Mouse (Mus musculus): ENCODE measurements around the gene Tmem53.

Gene Tmem53

DNA sequence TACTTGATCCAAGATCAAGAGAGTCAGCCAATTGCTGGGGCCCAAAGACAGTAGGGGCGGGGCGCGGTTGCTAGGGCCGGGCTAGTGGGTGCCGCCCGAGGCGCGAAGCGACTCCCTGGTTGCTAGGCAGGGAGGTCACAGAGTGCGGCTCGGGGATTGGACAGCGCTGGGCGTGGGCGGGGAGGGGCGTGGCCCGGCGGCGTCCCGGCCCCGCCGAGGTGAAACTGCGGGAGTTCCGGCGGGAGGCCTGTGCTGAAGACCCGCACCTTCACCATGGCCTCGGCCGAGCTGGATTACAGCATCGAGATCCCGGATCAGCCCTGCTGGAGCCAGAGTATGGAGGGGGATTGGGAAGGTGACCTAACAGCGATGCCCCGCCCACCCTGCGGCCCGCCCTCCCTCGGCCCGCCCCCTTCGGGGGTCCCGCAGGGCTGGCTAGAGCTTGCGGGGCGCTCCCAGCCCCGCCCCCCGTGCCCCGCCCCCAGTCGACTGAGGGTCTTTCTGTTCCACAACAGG is at the start of gene Tmem53, which contains the start of gene Armh1:
Gene Tmem53, plus strand, starts transcription at position 151 of the 516 bp plus-strand sequence.
Gene Armh1, minus strand, starts transcription at position 325 of the 516 bp plus-strand sequence.
- peak; percentile 94 for DNase-seq

DNA sequence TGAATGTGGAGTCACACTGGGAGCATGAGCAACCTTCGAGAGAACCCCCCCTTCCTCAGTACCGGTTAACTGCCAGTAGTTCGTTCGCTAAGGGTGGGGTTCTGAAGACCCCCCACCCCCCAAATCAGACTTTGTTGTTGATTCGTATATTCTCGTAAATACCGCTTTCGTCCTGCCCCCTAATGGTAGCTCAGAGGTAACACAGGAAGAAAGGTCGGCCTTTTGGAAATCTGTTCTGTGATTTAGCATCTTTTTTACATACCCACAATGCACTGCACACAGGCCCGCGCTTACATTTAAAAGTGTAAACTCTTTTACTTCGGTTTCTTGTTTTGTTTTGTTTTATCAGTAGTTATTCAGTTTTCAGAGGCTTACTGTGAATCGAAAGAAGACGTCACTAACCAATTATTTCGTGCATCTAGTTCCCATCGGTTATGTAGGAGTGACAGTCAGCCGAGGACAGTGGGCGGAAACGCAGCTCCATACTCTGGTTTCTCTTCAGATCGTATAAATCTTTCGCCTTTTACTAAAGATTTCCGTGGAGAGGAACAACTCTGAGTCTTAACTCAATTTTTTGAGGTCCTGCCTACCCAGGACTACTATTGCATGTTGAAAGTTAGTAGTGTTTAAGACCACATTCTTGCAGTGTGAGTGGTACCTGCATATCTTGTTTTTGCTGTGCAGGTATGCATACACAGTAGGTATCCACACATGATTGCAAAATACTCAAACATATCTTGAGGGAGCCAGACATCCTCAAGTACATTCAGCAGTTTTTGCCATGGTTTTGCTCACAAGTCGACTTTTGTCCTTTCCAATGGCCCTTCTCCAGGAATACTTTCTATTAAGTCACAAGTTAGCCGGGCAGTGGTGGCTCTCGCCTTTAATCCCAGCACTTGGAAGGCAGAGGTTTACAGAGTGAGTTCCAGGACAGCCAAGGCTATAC is 49.4 kb upstream of the Tmem53 start:
- peak; percentile 81 for DNase-seq

DNA sequence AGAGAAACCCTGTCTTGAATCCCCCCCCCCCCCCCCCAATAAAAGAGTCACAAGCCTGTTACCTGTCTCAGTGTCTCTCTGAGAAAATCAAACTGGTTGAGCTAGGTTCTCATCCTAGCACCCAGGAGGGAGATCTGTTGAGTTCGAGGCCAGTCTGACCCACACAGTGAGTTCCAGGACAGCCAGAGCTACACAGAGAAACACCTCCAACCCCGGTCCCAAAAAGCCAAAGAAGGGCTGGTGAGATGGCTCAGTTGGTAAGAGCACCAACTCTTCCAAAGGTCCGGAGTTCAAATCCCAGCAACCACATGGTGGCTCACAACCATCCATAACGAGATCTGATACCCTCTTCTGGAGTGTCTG is 48.8 kb upstream of the Tmem53 start:
- DNase-seq, result no peak

DNA sequence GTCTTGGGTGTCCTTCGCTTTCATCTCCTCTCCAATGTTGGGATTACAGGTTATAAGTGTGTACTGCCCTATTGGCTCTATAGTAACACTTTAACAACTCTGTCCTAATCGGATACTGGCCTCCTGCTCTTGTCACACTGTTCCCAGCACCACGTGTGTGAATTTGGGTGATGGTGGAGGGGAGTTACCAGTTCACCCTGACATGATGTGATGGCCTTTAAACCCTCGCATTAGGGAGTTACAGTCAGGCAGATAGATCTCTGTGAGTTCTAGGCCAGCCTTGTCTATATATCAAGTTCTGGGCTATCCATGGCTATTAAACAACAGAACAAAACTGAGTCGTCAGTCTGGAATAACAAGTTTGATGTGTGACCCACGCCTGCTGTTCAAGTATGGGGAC is 42.2 kb upstream of the Tmem53 start:
- no peak for DNase-seq

DNA sequence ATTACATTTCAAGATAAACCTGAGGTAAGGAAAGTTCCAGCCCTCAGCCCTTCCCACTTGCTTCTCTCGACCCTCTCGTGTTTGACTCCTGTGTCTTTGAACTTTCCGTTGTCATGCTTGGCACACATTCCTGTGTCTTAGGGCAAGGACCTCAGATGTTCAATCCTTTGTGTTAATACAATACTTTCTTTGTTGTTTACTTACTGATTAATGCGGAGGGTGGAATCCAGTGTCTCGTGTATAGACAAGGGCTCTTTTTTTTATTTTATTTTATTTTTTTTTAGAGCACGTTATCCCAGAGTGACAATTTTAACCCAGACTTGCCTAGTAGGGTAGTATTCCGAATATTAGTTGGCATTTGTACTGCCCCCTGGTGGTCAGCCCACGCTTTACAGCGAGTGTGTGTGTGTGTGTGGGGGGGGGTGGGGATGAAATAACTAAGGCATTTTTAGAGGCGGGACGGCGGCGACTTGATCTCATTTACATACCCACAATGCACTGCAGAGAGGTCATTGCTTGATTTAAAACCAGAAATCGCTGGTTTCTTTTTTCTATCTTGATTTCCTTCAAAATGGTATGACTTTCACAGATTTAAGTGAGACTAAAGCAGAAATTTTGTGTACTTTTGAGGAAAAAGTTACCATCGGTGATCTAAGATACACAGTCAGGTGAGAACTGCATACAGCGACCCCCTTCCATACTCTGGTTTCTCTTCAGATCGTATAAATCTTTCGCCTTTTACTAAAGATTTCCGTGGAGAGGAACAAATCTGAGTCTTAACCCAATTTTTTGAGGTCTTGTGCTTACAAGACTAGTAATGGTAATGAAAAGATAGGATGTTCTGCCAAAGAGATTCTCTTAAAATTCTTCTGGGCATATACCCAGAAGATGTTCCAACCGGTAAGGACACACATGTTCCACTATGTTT is 41.3 kb upstream of the Tmem53 start:
- DNase-seq, result peak; percentile 91

DNA sequence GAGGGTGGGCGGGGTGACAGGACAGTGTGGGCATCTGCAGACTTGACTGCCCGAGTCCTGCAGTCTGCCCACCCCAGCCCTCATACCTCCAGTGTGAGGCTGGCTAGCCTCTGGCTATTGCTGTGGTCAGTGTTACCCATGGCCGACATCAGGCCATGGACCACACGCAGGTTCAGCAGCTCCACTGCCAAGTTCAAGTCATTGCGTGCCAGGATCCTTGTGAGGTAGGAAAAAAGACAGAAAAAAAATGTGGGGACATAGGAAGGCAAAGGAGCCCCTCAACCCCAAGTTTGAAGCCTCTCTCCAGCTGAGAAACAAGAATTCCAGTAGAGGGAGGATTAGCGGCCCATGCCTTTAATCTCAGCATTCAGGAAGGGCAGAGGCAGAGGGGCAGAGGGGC is 37.5 kb upstream of the Tmem53 start:
- no peak for DNase-seq

DNA sequence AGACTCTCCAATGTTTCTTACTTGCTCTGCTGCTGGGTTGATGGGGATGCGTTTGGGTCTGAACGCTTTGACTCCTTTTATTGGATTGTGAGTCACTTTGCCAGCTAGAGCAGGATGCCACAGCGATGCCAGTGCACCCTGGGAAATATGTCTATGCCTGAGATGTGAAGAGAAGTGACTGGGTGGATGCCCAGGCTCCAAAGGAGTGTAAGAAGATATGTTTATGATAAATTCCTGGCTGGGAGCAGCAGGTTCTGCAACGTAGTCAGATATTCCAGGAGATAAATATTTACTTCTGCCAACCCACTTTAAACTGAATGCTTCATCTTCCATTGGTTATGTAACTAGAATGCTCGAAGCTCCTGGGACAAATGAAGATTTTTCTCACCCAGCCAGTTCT is 34.7 kb upstream of the Tmem53 start:
- no peak for DNase-seq

DNA sequence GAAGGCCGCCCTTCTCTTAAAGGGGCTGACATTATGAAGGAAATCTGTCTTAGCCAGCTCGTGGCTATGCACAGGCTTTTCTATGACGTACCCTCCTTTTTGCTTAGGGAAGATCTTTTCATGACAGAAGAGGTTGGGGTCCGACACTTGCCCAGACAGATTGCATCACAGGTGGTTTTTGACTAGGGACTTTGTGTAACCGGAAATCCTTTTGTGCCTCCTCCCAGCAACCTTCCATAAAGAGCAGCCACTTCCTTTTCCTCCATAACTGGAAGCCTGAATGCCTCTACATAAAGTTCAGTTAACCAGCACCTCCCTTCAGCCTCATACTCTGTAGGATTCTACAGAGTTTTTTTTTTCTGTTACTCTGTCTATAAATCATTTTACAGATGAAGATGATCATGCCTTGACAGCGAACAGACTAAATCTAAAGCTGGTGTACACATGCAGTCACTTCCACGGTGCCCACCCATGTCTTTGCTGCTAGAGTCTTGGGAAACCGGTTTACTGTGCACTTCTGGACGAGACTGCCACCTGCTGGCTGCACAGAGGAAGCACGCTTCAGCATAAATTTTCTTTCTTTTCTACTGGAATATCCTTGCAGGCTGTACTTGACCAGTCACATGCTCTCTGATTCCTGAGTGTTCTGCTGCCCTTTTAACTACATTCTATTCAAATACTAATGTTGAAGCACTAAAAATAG is 33.1 kb upstream of the Tmem53 start:
- DNase-seq, result peak; percentile 81

DNA sequence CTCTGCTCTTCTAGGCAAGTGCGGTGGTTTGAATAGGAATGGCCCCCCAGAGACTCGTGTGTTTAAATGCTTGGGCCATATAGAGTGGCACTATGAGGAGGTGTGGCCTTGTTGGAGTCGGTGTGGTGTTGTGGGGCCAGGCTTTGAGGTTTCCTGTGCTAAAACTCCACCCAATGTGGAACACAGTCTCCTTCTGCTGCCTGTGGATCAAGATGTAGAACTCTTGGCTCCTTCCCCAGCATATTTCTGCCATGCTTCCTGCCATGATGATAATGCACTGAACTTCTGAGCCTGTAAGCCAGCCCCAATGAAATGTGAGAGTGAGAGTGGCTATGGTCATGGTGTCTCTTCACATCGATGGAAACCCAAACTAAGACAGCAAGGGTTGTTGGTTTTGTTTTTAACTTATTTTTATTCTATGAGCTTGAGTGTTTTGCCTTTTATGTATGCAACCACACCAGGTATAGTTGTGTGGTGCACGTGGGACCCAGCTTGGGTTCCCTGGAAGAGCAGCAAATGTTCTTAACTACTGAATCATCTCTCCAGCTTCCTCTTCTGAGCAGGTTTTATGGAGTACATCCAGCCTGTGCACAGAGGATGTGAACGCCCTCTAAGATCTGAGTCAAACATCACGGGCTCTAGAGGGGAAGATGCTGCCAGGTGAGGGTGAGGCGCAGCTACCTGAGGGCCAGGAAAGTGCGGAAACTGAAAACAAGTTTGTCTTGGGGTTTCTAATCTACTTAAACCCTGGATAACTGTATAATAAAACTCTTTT is 30.8 kb upstream of the Tmem53 start:
- no peak for DNase-seq

DNA sequence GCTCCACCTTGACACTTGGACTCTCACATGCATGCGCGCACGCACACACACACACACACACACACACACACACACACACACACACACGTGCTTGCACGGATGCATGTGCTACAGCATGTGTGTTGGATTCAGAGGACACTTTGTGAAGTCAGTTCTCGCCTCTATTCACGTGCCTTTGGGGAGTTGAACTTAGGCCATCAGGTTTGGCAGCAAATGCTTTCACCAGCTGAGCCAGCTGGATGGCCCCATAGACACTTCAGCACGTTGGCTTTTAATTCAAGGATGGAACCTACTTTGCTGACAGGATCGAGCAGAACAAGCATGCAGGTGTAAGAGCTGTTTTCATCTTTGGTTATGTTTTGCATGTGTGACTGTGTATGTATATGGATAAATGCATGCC is 29.9 kb upstream of the Tmem53 start:
- no peak for DNase-seq

DNA sequence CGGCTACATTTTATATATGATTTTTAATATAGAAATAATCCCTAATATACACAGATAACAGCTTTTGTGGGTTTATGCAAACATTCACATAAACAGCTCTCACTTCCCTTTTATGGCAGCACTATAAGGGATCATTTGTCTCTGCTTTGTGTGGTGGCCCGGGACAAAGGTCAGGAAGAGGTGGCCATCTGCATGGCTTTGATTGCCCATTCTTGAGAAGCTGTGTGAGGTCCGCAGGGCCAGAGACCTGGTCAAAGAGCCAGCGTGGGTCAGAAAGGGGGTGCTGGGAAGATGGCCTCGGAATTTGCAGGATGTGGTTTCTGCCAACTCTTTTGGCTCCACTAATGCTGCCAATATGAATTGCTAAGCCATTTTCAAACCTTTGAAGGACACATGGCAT is 28.8 kb upstream of the Tmem53 start:
- DNase-seq, result no peak

DNA sequence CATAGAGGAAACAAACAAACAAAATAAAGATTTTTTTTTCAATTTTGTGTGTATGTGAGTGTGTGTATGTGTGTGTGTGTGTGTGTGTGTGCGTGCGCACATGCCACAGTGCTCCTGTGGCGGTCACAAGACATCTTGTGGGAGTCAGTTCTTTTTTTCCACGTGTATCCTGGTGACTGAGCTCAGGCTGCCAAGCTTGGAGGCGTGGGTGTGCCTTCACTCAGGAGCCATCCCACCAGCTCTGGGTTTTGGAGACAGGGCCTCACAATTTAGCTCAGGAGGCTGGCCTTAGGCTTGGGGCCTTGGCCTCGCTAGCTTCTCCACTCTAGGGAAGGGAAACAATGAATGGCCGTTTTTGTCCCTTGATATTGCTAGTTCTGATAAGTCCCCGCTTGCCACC is 27.6 kb upstream of the Tmem53 start:
- DNase-seq, result no peak

DNA sequence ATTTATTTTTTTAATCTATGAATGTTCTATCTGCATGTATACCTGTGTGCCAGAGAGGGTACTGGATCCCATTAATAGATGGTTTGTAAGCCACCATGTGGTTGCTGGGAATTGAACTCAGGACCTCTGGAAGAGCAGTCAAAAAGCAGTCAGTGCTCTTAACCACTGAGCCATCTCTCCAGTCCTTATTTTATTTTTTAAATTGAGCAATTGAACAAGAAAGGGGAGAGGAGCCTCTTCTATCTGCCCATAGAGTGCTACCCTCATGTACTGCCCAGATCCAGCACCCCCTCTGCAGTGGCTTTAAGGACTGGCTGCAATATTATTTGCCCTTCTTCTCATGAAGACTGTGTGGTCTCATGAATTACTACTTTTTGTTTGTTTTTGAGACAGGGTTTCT is 26.5 kb upstream of the Tmem53 start:
- DNase-seq, result no peak

DNA sequence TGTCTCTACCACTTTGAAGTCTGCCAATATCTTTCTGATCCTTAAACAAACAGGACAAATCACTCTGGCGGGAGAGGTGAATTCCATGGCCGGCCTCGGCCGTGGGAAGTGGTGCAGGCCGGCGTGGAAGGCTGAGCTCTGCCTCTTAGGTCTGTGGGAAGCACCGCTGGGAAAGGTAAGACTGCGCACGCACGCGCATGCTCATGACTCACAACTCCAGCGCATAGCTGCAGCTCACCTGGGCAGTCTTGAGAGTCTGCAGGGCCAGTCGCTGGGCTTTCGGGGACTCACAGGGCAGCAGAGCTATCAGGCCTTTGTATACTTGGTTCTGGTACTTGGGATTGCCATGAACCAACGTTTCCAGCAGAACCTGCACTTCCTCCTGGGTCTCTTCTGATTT is 22.2 kb upstream of the Tmem53 start:
- DNase-seq, result no peak

DNA sequence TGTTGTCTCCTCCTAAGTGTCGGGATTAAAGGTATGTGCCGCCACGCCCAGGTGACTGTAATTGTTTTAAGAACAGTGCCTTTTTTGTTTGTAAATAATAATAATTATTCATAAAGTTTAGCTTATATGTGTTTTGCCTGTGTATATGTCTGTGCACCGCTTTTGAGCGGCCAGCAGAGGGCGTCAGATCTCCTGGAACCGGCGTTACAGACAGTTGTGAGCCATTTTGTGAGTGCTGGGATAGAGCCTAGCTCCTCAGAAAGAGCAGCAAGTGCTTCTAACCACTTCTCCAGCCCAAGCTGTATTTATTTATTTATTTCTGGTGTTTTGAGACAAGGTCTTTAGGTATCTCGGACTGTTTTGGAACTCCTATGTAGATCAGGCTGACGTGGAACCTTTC is 21.4 kb upstream of the Tmem53 start:
- DNase-seq, result no peak

DNA sequence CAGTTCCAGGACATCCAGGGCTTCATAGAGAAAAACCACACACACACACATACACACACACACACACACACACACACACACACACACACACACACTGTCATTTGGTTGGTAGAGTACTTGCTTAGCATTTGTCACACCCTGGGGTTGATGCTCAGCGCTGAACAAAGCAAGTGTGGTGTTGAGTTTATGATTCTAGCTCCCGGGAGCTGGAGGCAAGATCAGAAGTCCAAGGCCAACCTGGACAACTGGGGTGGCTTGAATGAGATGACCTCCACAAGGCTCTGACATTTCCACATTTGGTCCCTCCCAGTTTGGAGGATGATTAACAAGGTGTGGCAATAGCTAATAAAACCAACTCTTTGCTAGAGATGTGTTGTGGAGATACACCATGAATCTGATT is 20.5 kb upstream of the Tmem53 start:
- DNase-seq, result no peak

DNA sequence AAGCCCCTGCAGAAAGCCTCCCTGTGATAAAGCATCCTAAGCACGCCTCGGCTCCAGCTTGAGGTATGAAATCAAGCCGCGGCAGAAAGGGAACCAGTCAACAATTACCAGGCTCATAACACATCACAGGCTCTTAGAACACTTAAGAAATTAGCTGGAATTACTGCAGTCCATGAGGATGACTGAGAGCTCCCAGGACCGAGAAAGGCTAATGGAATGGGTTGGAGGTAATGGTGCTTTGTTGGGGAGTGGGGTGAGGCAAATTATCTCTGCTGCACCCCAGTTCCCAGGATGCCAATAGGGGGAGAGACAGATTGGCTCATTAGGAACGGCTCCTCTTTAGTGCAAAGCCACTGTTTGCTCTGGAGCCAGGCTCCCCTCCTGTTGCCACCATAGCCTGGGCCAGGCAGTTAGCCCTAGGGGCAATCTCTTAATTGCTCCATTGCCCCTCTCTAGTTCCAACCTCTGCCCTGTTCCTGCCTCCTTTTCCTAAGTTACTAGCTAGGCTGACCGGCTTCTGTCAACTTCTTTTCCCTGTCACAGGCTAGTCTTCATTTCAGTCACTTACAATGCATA is 17.5 kb upstream of the Tmem53 start:
- no peak for DNase-seq

DNA sequence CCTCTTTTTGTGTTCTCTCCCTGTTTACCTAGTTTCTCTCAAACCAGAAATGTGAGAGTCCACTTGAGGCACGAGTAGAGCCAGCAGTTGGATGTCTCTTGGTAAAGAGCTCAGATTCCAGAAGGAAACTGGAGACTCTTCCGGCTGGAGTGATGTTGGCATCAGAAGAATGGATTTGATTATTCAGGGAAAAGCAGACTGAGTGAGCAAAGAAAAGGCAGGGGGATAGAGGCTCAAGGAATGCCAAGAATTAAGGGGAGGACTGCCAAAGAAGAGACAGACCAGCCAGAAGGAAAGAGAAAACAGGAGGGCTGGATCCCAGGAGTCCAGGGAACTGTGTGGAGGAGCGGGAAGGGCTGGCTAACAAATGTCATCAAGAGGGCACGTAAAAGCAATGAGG is 15.9 kb upstream of the Tmem53 start:
- DNase-seq, result no peak

DNA sequence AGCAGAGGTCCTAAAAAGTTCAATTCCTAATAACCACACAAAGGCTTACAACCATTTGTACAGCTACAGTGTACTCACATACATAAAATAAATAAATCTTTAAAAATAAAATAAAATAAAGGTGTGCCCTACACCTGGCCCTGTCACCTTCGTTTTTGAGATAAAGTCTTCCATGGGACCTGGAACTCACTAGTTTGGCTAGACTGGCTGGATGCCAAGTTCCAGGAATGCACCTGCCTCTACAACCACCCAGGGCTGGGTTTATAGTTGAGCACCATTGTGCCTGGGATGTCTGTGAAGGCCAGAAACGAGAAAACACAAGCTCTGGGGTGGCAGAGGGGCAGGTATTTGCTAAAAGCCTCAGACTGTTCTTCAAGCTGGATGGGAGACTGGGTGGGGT is 12.6 kb upstream of the Tmem53 start:
- peak; percentile 49 for DNase-seq

DNA sequence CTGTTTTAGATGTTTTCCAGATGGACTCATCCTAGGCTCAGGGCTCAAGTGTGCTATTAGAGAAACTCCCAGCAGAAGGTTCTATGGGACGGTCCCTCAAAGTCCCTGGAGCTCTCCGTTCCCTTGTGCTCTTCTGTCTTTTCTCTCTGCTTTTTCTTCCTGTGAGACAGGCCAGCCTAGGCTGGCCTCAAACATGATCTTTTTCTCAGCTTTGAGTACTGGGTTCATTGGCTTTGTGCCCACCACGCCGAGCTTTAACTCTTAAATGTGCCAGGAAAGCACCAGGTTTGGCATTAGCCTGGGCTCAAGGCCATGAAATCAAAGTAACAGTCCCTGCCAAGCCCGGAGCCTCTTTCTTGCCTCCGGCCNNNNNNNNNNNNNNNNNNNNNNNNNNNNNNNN is 10.9 kb upstream of the Tmem53 start:
- DNase-seq, result peak; percentile 48

DNA sequence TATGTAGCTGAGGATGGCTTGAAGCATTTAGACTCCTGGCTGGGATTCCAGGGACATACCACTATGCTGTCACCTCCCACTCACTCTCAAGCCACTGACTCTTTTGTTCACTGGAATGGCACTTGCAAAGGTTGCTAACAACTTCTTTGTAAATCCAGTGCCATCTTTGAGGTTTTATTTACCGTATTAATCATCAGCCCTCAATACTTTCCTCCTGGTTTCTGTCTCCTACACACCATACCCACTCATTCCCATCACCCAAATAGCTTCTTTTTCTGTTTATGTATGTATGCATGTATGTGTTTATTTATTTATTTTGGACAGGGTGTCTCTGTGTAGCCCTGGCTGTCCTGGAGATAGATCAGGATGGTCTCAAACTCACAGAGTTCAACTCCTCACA is 769 bp upstream of the Tmem53 start:
- no peak for DNase-seq

DNA sequence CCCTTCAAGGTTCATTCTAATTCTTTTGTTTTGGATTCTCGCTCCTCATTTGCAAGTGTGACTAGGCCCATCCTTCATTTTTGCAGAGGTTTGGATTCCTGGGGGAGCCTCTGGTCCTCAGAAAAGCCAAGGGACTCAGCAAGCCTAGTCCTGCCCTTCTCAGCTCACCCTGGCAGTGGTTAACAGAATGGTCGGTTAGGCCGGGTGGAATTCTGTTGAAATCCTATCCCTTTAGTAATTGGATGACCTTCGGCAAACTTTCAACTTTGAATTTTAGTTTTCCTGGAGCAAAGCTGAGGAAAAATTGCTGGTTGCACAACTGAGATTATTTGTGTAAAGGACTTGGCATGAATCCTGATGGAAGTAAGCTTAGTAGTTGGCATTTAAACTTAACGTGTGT is 600 bp downstream of the Tmem53 start:
- DNase-seq, result peak; percentile 59

Data from kidney, adult 9 months (tissue).